Mouse (Mus musculus) neural tube, embryonic 10.5 days (tissue): Measurements from ENCODE around the gene Kpna4.
"Not testable (repeated sequence)": the region's sequence is repeated elsewhere in the genome, so short reads cannot be mapped to it uniquely, and the experiment has no call there.

ENCODE experiments used
- DNase-seq: peaks from one replicate; pipeline ENCODE4 v3.0.0-alpha.2; 2017; ENCODE audit warnings: low spot score; ENCODE audit errors: extremely low spot score

Kpna4 gene

GRCm38 (mm10) chr3:69109079-69109478 lies 17.8 kb downstream of the Kpna4 start:
- DNase-seq: no peak

DNA sequence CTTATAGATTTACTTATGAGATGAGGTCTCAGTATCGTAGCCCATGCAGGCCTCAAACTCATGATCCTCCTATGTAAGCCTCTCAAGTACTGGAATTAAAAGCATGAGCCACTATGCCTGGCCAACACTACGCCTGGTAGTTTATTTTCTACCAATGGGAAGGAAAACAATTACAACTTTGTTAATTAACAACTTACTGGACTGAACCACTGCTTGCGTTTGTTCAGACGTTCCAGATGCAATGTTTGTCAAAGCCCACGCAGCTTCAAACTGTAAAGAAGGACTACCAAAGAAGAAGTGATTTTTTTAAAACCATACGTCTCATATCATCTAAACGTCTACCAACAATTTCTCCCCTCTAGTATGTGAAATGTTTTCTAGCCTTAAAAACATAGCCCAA lies 32.5 kb downstream of the Kpna4 start:
- no peak for DNase-seq

DNA sequence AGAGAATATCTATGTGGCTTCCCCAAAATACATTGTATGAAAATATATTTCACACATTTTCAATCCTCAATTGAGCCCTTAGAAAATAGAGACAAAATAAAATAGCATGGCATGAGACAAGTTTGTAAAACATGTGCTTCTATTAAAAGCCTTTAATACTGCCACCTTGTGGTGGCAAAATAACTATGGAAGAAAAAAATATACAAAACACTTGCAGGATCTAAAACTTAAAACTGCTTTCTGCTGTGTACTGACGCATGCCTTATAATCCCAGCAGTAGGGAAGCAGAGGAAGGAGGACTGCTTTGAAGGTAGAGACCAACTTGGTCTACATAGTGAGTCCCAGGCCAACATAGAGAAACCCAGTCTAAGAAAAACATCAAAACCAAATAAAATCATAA lies 62.9 kb downstream of the Kpna4 start:
- DNase-seq: no peak

- no peak for DNase-seq
Measured at GRCm38 (mm10) chr3:69062764-69063163, 64.1 kb downstream of the Kpna4 start.

DNA sequence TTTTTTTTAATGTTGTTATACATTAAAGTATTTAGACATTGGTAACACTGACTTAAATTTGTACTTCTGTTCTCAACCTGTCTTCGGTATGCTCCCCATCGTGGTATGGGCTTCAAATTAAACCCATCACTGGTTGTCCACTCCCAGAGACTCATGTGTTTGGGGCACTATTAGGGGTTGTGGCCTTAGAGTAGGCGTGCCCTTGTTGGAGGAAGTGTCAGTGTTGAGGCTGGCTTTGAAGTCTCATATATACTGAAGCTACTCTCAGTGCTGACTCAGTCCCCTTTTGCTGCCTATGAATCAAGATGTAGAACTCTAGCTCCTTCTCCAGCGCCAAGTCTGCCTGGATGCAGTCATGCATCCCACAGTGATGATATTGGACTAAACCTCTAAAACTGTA lies 66.2 kb downstream of the Kpna4 start:
- no peak for DNase-seq

DNA sequence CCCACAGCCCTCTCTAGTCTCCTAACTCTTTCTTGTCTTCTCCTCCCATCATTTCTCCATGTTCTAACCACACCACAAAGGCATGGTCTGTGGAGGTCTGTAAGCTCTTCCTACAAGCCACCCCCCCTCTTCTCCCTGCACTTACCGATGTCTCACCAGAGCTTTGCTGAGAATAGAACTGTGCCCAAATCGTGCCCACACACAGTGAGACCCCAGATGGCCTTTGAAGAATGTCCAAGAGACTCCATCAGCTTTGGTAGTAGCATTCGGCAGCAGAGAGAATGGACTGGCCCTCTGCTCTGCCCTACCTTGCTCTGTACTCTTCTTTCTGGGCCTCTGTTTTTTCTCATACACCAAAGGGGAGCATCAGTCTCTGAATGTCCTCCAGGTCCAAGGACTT lies 71.0 kb downstream of the Kpna4 start:
- DNase-seq: no peak

GRCm38 (mm10) chr3:69054760-69055432 lies 72.0 kb downstream of the Kpna4 start:
- DNase-seq: no peak

DNA sequence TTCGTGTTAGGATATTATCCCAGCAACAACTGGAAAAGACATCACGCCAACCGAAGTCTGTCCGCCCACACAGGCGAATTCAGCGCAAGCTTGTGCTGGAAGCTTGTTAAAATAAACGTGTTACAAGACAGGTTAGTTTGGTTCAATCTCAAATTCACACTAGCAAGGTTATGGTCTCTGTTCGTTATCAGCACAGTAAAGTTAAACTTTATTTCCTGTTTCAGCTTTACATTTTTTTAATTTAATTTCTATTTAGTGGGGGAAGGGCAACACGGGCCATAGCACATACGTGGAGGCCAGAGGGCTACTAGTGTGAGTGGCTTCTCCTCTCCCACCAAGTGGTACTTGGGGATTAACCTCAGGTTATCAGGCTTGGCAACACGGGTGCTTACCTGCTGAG lies 75.0 kb downstream of the Kpna4 start:
- no peak for DNase-seq

DNA sequence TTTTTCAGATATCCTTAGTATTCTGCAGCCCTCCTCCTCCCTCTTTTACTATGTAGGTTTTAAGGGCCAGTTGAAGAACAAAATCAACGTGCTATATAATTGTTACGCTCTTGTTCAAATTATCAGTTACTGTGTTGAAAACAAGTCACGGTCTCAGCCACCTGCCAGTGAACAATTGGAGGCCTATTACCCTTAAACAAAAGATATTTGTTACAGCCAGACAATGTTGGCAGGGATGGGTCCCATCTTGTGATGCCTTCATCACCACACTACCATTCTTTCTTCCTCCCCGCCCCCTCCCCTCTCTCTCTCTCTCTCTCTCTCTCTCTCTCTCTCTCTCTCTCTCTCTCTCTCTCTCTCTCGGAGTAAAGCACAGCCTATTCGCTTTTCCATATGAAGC lies 77.9 kb downstream of the Kpna4 start:
- DNase-seq: no peak

GRCm38 (mm10) chr3:69047684-69048083 lies 79.2 kb downstream of the Kpna4 start:
- no peak for DNase-seq

DNA sequence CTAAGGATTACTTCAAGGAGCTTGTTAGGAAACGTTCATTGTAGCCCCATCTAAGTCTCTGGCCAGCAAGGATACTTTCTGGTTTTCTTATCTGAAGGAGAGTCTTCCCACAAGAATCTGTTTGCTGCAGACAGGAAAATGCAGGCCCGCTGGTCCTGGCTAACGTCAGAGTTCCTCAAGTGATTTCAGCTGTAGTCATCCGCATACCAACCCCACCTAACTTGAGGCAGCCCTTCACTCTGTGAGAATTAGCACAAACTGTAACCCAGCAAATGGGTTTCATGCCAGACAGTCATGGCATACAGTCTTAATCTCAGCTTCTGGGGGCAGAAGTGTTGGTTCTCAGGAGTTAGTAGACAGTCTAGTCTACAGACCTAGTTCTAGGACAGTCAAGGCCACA lies 80.4 kb downstream of the Kpna4 start:
- DNase-seq: no peak

DNA sequence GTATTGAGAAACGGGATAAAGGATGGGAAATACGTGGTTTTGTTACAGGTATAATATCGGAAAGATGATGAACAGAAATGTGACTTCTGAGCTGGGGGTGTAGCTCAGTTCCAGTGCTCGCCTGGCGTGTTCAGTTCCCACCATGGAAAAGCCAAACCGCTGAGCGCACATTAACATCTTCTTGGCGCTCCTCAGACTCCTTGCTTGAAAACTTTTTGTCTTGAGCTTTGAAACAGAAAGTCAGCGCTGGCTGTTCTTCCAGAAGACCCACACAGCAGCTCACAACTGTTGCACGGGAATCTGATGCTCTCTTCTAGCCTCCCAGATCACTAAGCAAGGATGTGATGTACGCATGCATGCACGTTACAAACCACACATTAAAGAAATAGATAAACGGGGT lies 81.2 kb downstream of the Kpna4 start:
- DNase-seq: peak; percentile 41

- no peak for DNase-seq
Measured at GRCm38 (mm10) chr3:69045400-69045703, 81.6 kb downstream of the Kpna4 start.

DNA sequence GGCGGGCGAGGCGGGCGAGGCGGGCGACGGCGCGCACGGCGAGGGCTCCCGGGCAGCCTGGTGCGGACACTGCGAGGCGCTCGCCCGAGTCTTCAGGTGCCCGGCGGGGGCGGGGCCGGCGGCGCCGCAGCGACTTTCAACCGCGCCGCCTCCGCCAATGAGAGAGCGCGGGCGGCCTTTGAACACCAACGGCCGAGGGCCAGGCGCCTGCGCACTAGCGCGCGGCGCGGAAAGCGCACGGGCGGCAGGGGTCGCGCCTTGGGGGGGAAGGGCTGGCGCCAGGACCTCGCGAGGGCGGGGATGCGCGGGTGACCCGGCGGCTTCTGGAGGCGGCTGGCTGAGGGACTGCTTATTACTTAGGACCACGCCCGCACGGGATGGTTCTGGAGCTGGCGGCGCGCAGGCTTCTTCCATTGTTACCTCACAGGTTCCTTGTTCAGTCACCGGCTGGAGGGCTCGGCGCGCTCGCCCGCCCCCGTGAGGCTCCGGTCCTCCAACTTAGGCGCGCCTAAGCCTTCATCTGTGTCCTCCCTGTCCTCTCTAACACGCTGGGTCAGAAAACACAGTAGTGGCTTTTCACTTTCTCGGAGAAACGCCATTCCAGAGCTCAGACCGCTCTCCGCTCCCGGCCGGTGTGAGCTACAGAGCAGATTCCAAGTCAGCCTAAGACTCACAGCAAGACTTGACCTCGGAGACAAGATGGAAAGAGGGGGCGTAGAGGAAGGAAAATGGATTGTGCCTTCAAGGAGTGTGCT lies 82.1 kb downstream of the Kpna4 start, which contains the start of gene Trim59:
TSS of gene Trim59 (minus strand) at position 111 of the 755 bp plus-strand sequence.
- DNase-seq: peak; percentile 95

GRCm38 (mm10) chr3:69044167-69044591 lies 82.7 kb downstream of the Kpna4 start:
- no peak for DNase-seq

- no peak for DNase-seq
Measured at GRCm38 (mm10) chr3:69041298-69041697, 85.6 kb downstream of the Kpna4 start.

DNA sequence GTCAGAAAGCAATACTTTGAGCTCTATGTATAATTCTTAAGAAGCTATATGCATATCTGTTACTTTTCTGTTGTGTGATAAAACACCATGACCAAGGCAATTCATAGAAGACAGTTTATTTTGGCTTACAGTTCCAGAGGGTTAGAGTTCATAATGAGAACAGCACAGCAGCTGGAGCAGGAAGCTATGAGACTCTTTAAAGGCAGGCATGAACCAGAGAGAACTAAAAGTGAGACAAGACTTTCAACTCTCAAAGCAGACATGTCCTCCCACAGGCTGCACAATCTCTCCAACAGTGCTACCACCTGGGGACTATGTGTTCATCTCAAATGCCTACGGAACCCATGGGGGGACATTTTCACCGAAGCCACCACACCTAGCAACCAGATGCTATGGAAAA lies 86.8 kb downstream of the Kpna4 start:
- DNase-seq: no peak

DNA sequence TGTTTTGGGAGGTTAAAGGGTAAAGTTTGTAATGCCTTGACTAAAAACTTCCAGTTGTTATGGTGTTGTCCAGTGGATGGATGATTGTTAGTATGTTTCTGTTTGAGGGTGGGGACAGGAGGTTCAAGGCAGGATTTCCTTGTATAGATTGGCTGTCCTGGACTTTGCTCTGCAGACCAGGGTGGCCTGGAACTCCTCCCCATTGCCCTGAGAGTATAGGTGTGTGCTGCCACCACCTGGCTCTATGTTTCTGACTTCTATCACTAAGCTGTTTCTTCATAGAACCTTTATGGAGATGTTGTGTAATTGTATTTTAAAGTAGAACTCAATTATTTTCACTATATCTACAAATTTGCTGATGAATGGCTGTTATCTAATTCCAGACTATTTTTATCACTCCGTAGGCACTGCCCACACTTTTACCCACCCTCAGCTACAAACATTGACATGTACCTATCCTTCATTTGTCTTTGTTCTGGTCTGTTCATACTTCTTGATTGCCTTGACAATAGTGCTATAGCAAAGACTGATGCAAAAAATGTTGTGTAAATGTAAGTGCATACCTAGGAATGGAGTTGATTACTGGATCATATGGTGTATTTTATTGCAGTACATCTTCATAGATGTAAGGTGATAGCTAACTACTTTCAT lies 100.7 kb downstream of the Kpna4 start:
- no peak for DNase-seq

GRCm38 (mm10) chr3:69020764-69021163 lies 106.1 kb downstream of the Kpna4 start:
- no peak for DNase-seq

DNA sequence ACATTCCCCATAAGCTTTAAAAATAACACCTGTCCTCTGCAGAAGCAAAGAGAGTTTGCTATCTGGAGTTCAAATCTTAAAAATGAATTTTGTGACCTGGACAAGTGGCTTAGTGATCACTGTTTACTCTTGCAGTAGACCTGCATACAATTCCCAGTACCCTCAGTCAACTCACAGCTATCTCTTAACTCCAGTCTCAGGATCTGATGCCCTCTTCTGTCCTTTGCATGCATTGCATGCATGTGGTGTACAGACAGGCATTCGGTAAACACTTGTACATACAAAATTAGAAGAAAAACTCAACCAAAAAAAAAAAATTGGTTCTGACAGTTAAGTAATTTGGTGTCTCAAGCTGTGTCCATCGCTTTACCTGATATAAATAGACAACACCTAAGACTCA lies 106.6 kb downstream of the Kpna4 start:
- no peak for DNase-seq

GRCm38 (mm10) chr3:69018635-69019034 lies 108.3 kb downstream of the Kpna4 start:
- DNase-seq: not testable (repeated sequence)

- no peak for DNase-seq
Measured at GRCm38 (mm10) chr3:69017181-69017580, 109.7 kb downstream of the Kpna4 start.
